Mouse (Mus musculus) testis, postnatal 10 days (tissue): Measurements from ENCODE around the gene Syn3.

Source experiments
- DNase-seq: peaks from one replicate; pipeline ENCODE4 v3.0.0; 2021; ENCODE audit warnings: low spot score

Gene Syn3

DNA sequence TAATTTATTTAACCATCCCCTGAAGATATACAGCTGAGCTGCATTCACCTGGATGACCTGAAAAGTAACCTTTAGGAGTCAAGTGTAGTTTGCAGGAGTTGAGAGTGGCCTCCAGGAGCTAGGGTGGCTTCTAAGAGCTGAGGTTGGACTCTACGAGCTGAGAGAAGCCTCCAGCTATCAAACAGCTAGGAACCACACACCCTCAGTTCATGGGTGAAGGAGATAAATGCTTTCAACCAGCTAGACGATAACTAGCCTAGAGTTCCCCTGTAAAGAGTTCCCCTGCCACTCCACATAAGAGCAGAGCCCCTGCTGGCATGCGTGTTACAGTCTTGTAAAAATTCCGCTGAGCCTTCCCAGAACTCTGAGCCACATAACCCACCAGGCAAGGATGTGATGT, 129.3 kb downstream of the Syn3 start:
- DNase-seq, result no peak

- no peak for DNase-seq
These were observed 129.9 kb downstream of the Syn3 start for GRCm38 (mm10) chr10:86368811-86369210.

DNA sequence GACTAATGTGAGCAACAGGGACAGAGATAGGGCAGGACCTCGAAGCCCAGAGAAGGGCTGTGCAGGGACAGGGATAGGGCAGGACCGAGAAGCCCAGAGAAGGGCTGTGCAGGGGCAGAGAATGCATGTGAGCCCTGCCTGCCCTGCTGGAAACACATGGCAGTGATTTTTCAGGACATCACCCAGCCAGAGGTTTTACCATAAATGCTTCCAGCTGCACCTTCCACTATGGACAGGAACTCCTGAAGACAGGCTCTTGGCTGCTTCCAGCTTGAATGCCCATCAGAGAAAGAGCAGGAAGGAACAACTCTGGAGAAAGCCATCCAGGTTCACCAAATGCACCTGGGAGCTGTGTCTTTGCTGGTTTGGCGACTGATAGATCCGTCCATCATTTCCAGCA, 131.3 kb downstream of the Syn3 start:
- no peak for DNase-seq

- DNase-seq, result peak; percentile 57
These were observed 133.0 kb downstream of the Syn3 start for GRCm38 (mm10) chr10:86365632-86366092.

- no peak for DNase-seq
These were observed 134.9 kb downstream of the Syn3 start for GRCm38 (mm10) chr10:86363669-86364309.

- DNase-seq, result no peak
These were observed 139.0 kb downstream of the Syn3 start for GRCm38 (mm10) chr10:86359699-86360098.

DNA sequence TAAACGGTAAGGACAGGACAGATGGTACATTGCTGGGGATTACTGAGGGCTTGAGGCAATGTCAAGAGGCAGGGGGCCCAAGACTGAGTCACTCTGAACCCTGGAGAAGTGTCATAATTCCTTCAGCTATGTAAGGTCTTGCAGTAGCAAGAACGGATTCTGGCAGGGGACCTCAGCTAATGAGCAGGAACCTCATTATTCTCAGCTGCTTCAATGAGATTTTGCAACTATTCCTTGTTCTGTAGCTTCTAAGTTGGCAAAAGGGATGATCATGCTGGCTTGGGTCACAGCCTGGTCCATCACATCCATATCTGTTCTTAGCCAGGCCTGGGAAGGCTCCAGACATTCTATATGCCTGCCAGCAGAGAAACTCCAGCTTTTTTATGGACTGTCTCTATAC, 139.5 kb downstream of the Syn3 start:
- no peak for DNase-seq

DNA sequence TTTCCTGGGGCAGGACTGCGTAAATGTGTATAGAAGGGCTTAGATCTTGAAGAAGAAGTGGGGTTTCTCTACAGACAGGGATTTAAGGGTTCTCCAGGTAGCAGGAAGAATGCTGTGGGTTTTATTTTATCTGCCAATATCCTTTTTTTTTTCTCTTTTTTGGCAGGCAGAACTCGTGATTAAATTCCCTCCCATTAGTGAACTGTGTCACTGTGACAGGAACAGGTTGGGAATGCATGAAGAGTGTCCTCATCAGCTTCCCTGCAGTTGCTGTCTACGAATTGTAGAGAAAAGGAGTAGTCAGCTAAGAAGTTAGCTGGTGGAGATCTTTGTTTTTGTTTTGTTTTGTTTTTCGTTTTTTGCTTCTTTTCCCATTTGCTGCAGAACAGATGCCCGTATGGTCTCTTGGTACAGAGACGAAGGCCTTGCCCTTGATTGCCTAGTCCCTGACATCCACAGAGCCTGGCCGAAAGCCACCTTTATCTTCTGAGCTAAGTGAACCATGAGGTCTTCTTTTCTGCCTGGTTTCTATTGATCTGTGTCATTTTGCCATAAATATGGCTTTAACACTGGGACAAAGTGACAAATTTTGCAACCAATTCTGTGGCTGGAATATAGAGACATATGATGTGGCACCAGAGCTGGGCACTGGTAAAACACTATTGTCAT, 140.3 kb downstream of the Syn3 start:
- no peak for DNase-seq

DNA sequence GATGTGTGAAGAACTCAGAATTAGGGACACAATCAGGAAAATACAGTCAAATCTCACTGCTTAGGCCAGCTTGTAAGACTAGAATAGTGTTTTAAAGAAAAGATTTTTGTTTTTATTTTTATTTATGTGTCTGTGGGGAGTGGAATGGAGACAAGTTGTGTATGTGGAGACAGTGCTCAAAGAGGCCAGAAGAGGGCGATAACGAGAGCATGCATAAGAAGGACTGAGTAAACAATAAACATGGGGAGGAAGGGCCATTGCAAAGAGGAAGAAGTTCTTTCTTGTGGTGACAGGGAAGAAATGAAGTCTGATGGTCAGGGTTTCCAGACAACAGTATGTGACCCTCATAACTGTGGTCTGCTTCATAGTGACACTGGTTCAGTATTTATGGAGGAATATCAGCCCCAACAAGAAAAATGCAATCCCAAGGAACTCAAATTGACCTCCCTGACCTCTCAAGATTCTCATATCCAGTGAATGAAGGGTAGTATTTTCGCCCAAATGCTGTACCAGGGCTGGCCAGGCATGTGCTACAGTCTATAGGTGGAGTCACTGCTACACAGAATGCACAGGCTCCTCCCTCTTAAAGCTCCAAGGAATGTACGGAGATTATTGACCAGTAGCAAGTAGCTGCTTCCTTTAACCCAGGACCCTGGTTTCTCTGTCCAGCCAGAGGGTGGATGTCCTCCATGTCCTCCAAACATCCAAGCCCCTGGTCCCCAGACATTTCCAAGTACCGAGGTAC, 141.7 kb downstream of the Syn3 start:
- no peak for DNase-seq

GRCm38 (mm10) chr10:86352521-86352920, 146.2 kb downstream of the Syn3 start:
- no peak for DNase-seq

DNA sequence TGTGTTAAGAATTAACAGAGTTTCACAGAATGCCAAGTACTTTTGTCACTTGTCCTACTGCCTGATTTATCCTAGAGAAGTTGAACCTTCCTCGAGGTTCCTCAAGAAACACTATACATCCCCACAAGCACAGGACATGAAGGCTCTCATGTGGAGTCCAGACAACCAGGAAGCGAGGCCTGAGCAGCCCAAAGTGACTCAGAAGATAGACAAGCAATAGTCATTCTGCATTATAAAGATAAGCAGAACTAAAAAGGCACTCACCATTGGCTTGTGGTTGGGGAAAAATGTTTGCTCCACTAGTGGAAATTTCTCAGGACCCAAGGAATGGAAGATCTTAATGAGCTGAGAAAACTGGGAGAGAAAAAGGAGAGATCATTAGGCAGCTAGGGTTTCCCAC, 147.4 kb downstream of the Syn3 start:
- DNase-seq, result no peak

GRCm38 (mm10) chr10:86346235-86346840, 152.4 kb downstream of the Syn3 start:
- no peak for DNase-seq

DNA sequence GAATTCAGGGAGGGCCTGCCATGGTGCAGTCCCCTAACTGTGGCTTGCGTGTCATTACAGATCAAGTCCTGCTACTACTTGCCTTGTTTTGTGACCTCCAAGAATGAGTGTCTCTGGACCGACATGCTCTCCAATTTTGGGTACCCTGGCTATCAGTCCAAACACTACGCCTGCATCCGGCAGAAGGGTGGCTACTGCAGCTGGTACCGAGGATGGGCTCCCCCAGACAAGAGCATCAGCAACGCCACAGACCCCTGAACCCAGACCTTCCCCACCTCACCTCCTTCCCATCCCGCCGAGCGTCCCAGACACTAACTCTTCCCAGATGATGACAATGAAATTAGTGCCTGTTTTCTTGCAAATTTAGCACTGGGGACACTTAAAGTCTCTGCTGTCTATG, 153.1 kb downstream of the Syn3 start:
- no peak for DNase-seq

DNA sequence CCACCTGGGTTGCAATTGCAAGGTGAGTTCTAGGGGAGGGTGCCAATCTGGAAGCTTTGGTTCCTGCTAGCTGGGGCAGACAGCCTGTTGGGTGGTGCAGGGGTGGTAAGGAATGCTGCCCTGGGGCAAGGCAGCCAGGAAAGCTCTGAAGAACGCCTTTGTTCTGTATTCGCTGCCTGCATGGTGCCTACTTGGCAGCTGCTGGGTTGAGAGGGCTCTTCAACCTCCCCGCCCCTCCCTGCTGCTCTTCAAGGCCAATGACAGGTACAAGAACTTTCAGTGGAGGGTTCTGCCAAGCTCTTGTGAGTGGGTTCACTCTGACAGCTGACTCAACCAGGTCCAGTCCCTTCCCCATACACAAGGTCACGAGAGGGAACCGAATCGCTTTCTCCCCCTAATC, 154.0 kb downstream of the Syn3 start:
- DNase-seq, result no peak

DNA sequence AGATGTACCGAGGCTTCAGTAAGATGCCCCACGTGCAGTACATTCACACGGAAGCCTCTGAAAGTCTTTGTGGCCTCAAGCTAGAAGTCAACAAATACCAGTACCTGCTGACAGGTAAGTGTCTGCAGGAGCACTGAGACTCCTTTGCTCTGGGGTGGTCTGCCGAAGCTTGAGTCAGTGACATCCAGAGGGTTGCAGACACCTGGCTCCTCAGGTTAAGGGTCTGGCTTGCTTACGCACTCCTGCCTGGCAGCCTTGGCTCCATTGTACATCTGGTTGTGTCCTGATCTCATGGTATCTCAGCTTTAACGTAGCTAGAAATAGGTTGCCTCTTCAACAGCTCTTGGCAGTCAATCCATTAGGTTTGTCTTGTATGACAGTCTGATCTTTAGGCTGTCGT, 154.8 kb downstream of the Syn3 start:
- no peak for DNase-seq

DNA sequence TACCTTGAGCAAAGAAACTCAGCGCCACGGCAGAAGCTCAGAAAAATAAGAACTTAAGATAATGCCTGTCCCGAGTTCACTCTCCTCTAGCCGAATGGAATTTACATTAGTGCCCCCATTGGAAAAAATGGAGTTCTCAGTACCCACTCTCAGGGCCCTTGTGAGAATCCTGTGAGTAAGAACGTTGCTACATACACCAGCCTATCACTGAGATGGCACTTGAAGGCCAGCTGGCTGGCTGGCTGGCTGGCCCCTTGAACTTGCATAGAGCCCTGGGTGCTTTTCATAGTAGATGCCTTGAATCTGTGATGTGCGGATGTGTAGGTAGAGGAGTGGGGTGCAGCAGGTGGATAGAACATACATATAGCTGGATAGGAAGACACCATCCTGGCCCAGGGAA, 155.3 kb downstream of the Syn3 start:
- DNase-seq, result no peak

DNA sequence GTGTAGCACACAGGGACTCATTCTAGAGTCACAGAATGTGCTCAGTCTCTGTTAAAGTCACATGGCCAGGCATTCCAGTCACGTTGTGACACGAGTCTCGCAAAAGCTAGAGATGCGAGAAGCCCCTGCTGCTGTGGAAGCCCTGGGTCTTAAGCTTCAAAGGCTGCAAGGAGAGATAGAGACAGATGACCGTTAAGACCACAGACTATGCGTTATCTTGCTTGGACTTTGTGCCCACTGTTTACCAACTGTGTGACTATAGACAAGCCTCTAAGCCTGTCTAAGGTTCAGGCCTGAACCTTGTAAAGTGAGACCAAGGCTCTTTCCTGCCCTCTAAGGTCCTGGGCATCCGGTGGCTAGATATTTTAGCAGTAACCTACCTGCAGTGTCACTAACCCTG, 156.0 kb downstream of the Syn3 start:
- DNase-seq, result no peak

DNA sequence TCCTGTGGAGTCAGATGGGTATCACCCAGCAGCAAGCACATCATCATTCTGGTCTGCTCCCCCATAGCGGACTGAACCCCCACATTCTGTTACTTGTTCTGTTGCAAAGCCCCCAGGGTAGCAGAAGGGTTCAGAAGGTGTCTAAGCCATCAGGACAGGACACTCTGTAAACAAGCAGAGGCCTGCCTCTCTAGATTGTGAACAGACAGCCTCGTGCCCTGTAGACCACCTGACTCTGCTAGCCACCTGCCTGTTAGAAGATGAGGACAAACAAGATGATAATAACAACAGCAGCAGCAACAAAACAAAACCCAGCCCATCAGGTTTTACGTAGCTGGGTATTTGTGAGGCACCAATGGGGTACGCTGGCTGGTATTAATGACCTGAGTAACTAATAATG, 156.5 kb downstream of the Syn3 start:
- no peak for DNase-seq

DNA sequence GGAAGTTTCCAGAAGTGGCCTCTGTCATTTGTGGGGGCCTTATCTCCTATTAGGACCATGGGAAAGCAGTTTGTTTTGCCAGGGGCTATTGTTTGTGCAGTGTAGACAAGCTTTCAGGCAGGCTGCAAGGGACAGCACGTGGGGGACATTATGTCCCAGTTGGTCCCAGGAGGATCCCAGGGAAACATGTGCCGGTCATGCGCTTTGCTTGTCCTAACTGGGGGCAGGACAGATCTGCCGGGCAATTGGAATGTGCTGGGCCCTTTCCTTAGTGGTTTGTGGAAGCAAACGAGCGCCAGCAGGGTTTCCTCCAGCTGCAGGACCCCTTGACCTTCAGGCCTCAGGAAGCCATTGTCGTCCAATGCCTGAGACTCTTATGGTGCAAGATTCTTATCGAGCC, 157.1 kb downstream of the Syn3 start:
- no peak for DNase-seq

DNA sequence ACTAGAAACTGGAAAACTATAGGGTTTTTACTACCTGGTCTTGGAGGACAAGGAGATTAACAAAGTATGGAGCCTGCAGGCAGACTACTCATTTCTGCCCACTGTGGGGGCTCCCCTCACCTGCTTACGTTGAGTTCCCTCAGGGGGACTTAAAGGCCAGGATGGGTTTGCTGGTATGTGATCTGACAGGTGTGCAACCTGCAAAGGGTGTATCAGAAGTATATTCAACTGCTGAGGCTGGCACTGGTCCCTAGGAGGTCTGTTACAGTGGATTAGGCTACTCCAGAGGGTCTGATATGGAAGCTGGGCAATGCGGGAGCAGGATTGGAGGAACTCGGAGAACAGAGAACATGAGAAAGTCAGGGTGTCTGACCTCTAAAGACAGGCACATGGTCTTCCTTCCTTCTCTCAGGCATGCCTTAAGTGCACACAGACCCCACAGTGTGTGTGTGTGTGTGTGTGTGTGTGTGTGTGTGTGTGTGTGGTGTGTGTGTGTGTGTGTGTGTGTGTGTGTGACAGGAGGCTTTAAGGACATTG, 157.6 kb downstream of the Syn3 start:
- DNase-seq, result no peak

- no peak for DNase-seq
These were observed 158.3 kb downstream of the Syn3 start for GRCm38 (mm10) chr10:86340421-86340820.

GRCm38 (mm10) chr10:86339649-86340379, 158.9 kb downstream of the Syn3 start:
- peak; percentile 82 for DNase-seq
